Mouse (Mus musculus): ENCODE results near the gene Gpcpd1. TPM values are rescaled to one million over a fixed set of nuclear protein-coding genes. Genes with fewer than 3 reads are reported as not detected.
A peak's percentile ranks its signal among the peaks of the same experiment; 100 is the strongest.

Gpcpd1 gene
- polyA plus RNA-seq, 1 experiment from 2014 or later: 70.6 TPM

GRCm38 (mm10) chr2:132605795-132606563 lies 18.4 kb upstream of the Gpcpd1 start:
- Histone ChIP-seq H3K9ac (ENCODE audit: low read depth, low read length) (no peak overlapping the region), H3K36me3 (ENCODE audit: control insufficient read depth, insufficient read depth) (no peaks in the 10 kb centered on the region), H3K4me2 (ENCODE audit: low read depth, low read length) (no peak overlapping the region), H3K27me3 (ENCODE audit: control insufficient read depth, insufficient read depth, low read depth, low read length) (no peaks in the 10 kb centered on the region), H3K9me3 (replicated peaks; ENCODE audit: control insufficient read depth, low read length) (no peaks in the 10 kb centered on the region), H3K4me3 (ENCODE audit: low read depth, low read length) (no peak overlapping the region), H3K27ac (ENCODE audit: low read length) (no peak overlapping the region), H3K4me1 (ENCODE audit: control insufficient read depth, low read depth, low read length) (no peaks in the 10 kb centered on the region)
- ATAC-seq (ENCODE audit: low read depth): no peak
- 37% methylated on average over 5 of the region's 5 CpGs for WGBS (ENCODE audit: insufficient replicate concordance)

GRCm38 (mm10) chr2:132604922-132605321 lies 17.4 kb upstream of the Gpcpd1 start:
- no peaks in the 10 kb centered on the region for H3K9me3 ChIP-seq (replicated peaks; ENCODE audit: control insufficient read depth, low read length)
- no peaks in the 10 kb centered on the region for H3K27me3 ChIP-seq (ENCODE audit: control insufficient read depth, insufficient read depth, low read depth, low read length)
- no peak for ATAC-seq (ENCODE audit: low read depth)
- no peaks in the 10 kb centered on the region for H3K36me3 ChIP-seq (ENCODE audit: control insufficient read depth, insufficient read depth)
- H3K9ac ChIP-seq (ENCODE audit: low read depth, low read length): no peak overlapping the region
- H3K27ac ChIP-seq (ENCODE audit: low read length): no peak overlapping the region
- no peaks in the 10 kb centered on the region for H3K4me1 ChIP-seq (ENCODE audit: control insufficient read depth, low read depth, low read length)
- no peak overlapping the region for H3K4me2 ChIP-seq (ENCODE audit: low read depth, low read length)
- H3K4me3 ChIP-seq (ENCODE audit: low read depth, low read length): no peak overlapping the region
- 68% methylated on average over 4 of the region's 4 CpGs for WGBS (ENCODE audit: insufficient replicate concordance)

- no peak overlapping the region for H3K27ac ChIP-seq (ENCODE audit: low read length)
- ATAC-seq (ENCODE audit: low read depth): no peak
- no peaks in the 10 kb centered on the region for H3K4me1 ChIP-seq (ENCODE audit: control insufficient read depth, low read depth, low read length)
- H3K4me2 ChIP-seq (ENCODE audit: low read depth, low read length): no peak overlapping the region
- no peaks in the 10 kb centered on the region for H3K27me3 ChIP-seq (ENCODE audit: control insufficient read depth, insufficient read depth, low read depth, low read length)
- no peaks in the 10 kb centered on the region for H3K36me3 ChIP-seq (ENCODE audit: control insufficient read depth, insufficient read depth)
- no peak overlapping the region for H3K9ac ChIP-seq (ENCODE audit: low read depth, low read length)
- WGBS (ENCODE audit: insufficient replicate concordance): 65% methylated on average over 2 of the region's 2 CpGs
- H3K4me3 ChIP-seq (ENCODE audit: low read depth, low read length): no peak overlapping the region
- no peaks in the 10 kb centered on the region for H3K9me3 ChIP-seq (replicated peaks; ENCODE audit: control insufficient read depth, low read length)
Measured at GRCm38 (mm10) chr2:132603706-132604105, 16.2 kb upstream of the Gpcpd1 start.

GRCm38 (mm10) chr2:132601777-132602176 lies 14.2 kb upstream of the Gpcpd1 start:
- H3K4me3 ChIP-seq (ENCODE audit: low read depth, low read length): no peak overlapping the region
- no peak for ATAC-seq (ENCODE audit: low read depth)
- no peaks in the 10 kb centered on the region for H3K27me3 ChIP-seq (ENCODE audit: control insufficient read depth, insufficient read depth, low read depth, low read length)
- no peak overlapping the region for H3K27ac ChIP-seq (ENCODE audit: low read length)
- no peaks in the 10 kb centered on the region for H3K9me3 ChIP-seq (replicated peaks; ENCODE audit: control insufficient read depth, low read length)
- no peaks in the 10 kb centered on the region for H3K36me3 ChIP-seq (ENCODE audit: control insufficient read depth, insufficient read depth)
- H3K4me1 ChIP-seq (ENCODE audit: control insufficient read depth, low read depth, low read length): no peaks in the 10 kb centered on the region
- H3K4me2 ChIP-seq (ENCODE audit: low read depth, low read length): no peak overlapping the region
- no peak overlapping the region for H3K9ac ChIP-seq (ENCODE audit: low read depth, low read length)

GRCm38 (mm10) chr2:132600081-132600480 lies 12.6 kb upstream of the Gpcpd1 start:
- Histone ChIP-seq H3K4me2 (ENCODE audit: low read depth, low read length) (no peak overlapping the region), H3K27ac (ENCODE audit: low read length) (no peak overlapping the region), H3K9ac (ENCODE audit: low read depth, low read length) (no peak overlapping the region), H3K27me3 (ENCODE audit: control insufficient read depth, insufficient read depth, low read depth, low read length) (no peaks in the 10 kb centered on the region), H3K4me3 (ENCODE audit: low read depth, low read length) (no peak overlapping the region), H3K36me3 (ENCODE audit: control insufficient read depth, insufficient read depth) (no peaks in the 10 kb centered on the region), H3K4me1 (ENCODE audit: control insufficient read depth, low read depth, low read length) (no peaks in the 10 kb centered on the region), H3K9me3 (replicated peaks; ENCODE audit: control insufficient read depth, low read length) (no peaks in the 10 kb centered on the region)
- WGBS (ENCODE audit: insufficient replicate concordance): 50% methylated on average over 4 of the region's 4 CpGs
- no peak for ATAC-seq (ENCODE audit: low read depth)

GRCm38 (mm10) chr2:132599127-132599526 lies 11.6 kb upstream of the Gpcpd1 start:
- WGBS (ENCODE audit: insufficient replicate concordance): 62% methylated on average over 6 of the region's 6 CpGs
- no peak overlapping the region for H3K27ac ChIP-seq (ENCODE audit: low read length)
- H3K36me3 ChIP-seq (ENCODE audit: control insufficient read depth, insufficient read depth): no peaks in the 10 kb centered on the region
- no peaks in the 10 kb centered on the region for H3K27me3 ChIP-seq (ENCODE audit: control insufficient read depth, insufficient read depth, low read depth, low read length)
- H3K4me2 ChIP-seq (ENCODE audit: low read depth, low read length): no peak overlapping the region
- H3K9ac ChIP-seq (ENCODE audit: low read depth, low read length): no peak overlapping the region
- no peaks in the 10 kb centered on the region for H3K9me3 ChIP-seq (replicated peaks; ENCODE audit: control insufficient read depth, low read length)
- H3K4me3 ChIP-seq (ENCODE audit: low read depth, low read length): no peak overlapping the region
- H3K4me1 ChIP-seq (ENCODE audit: control insufficient read depth, low read depth, low read length): no peaks in the 10 kb centered on the region
- peak; percentile 61 for ATAC-seq (ENCODE audit: low read depth)

- 37% methylated on average over 3 of the region's 3 CpGs for WGBS (ENCODE audit: insufficient replicate concordance)
- no peaks in the 10 kb centered on the region for H3K27me3 ChIP-seq (ENCODE audit: control insufficient read depth, insufficient read depth, low read depth, low read length)
- no peaks in the 10 kb centered on the region for H3K4me1 ChIP-seq (ENCODE audit: control insufficient read depth, low read depth, low read length)
- no peak overlapping the region for H3K4me2 ChIP-seq (ENCODE audit: low read depth, low read length)
- H3K9ac ChIP-seq (ENCODE audit: low read depth, low read length): no peak overlapping the region
- no peaks in the 10 kb centered on the region for H3K9me3 ChIP-seq (replicated peaks; ENCODE audit: control insufficient read depth, low read length)
- ATAC-seq (ENCODE audit: low read depth): peak; percentile 30; the same call in 1 of the 2 replicates
- no peaks in the 10 kb centered on the region for H3K36me3 ChIP-seq (ENCODE audit: control insufficient read depth, insufficient read depth)
- H3K4me3 ChIP-seq (ENCODE audit: low read depth, low read length): no peak overlapping the region
- peak overlapping the region; percentile 41 for H3K27ac ChIP-seq (ENCODE audit: low read length)
Measured at GRCm38 (mm10) chr2:132597866-132598480, 10.4 kb upstream of the Gpcpd1 start.

GRCm38 (mm10) chr2:132597226-132597625 lies 9.7 kb upstream of the Gpcpd1 start:
- Histone ChIP-seq H3K4me1 (ENCODE audit: control insufficient read depth, low read depth, low read length) (no peaks in the 10 kb centered on the region), H3K4me3 (ENCODE audit: low read depth, low read length) (no peak overlapping the region), H3K27me3 (ENCODE audit: control insufficient read depth, insufficient read depth, low read depth, low read length) (no peaks in the 10 kb centered on the region), H3K9ac (ENCODE audit: low read depth, low read length) (no peak overlapping the region), H3K36me3 (ENCODE audit: control insufficient read depth, insufficient read depth) (no peaks in the 10 kb centered on the region), H3K9me3 (replicated peaks; ENCODE audit: control insufficient read depth, low read length) (no peaks in the 10 kb centered on the region), H3K27ac (ENCODE audit: low read length) (peak overlapping the region; percentile 18), H3K4me2 (ENCODE audit: low read depth, low read length) (no peak overlapping the region)
- WGBS (ENCODE audit: insufficient replicate concordance): 18% methylated on average over 8 of the region's 8 CpGs
- ATAC-seq (ENCODE audit: low read depth): peak; percentile 23; the same call in 1 of the 2 replicates

GRCm38 (mm10) chr2:132595601-132596235 lies 8.2 kb upstream of the Gpcpd1 start:
- H3K4me1 ChIP-seq (ENCODE audit: control insufficient read depth, low read depth, low read length): no peaks in the 10 kb centered on the region
- H3K27me3 ChIP-seq (ENCODE audit: control insufficient read depth, insufficient read depth, low read depth, low read length): no peaks in the 10 kb centered on the region
- no peak overlapping the region for H3K4me3 ChIP-seq (ENCODE audit: low read depth, low read length)
- H3K36me3 ChIP-seq (ENCODE audit: control insufficient read depth, insufficient read depth): no peaks in the 10 kb centered on the region
- no peak for ATAC-seq (ENCODE audit: low read depth)
- H3K4me2 ChIP-seq (ENCODE audit: low read depth, low read length): no peak overlapping the region
- no peak overlapping the region for H3K9ac ChIP-seq (ENCODE audit: low read depth, low read length)
- no peak overlapping the region for H3K27ac ChIP-seq (ENCODE audit: low read length)
- no peaks in the 10 kb centered on the region for H3K9me3 ChIP-seq (replicated peaks; ENCODE audit: control insufficient read depth, low read length)
- 57% methylated on average over 11 of the region's 11 CpGs for WGBS (ENCODE audit: insufficient replicate concordance)
